Mouse (Mus musculus) lung, postnatal 0 days (tissue): ENCODE data around the gene Gnb5.

Experiments used
- CTCF ChIP-seq: IDR thresholded peaks from 2 replicates; pipeline ENCODE4 v1.5.1; 2016; ENCODE audit warnings: antibody characterized with exemption, mild to moderate bottlenecking
- EP300 ChIP-seq: IDR thresholded peaks from 2 replicates; pipeline ENCODE4 v1.6.1; 2016; ENCODE audit warnings: antibody characterized with exemption, mild to moderate bottlenecking, control low read depth

DNA sequence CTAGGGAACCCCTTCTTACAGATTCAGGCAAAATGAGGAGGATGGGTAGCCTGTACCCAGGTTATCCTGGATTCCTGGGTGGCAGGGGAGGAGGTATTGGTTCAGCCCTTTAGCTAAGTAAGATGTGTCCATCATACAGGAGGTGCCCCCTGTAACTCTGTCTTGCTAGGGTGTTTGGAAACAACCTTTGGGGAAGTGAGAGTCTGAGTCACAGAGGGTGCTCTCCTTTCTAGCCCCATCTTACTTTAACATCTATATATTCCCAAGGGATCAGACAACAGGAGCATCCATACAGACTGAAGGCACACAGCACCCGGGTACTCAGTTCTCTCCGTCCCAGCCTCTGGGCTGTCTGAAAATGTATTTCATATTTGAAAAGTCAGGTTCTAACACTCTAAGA is 23.9 kb upstream of the Gnb5 start:
- TF ChIP-seq EP300 (no peak), CTCF (no peak)
